Mouse (Mus musculus): ENCODE data around the gene Vmn1r239-ps.
"Not testable (repeated sequence)": the region's sequence is repeated elsewhere in the genome, so short reads cannot be mapped to it uniquely, and the experiment has no call there.

Vmn1r239-ps gene

DNA sequence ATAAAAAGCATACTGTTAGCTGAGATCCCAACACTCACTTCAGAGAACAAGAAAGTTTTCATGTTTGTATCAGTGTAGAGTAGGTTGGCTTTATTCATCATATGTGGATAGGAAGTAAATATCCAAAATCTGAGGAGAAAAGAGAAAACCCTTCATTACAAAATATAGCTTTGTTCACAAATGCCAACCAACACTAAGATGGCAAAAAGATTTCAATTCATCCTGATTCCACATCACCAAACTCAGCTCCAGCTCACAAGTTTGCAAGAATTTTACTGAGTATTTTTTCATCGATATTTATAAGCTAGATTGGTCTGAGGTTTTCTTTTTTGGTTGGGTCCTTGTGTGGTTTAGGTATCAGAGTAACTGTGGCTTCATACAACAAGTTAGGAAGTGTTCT is at the start of gene Vmn1r239-ps:
Vmn1r239-ps (minus strand) TSS at position 101 of the 400 bp plus-strand sequence.
- DNase-seq, result not testable (repeated sequence)

GRCm38 (mm10) chrX:147489551-147489950 is 36.0 kb upstream of the Vmn1r239-ps start:
- no peak for DNase-seq

DNA sequence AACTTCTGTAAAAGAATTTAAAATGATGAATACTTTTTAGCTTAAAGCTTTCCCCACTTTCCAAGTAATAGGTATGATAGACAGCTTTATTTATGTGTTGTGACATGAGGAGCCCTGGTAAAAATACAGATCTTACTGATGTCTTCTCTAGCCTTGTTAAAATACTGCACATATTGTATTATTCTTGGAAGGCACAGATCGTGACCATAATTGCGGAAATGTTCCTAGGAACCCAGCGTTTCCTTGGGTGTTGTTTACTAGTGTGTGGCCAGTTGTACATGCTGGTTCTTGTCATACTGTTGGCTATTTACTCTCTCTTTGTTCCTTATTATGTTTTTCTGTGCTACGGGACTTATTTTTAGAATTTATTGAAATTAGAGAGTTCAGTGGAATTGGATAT is 10.1 kb downstream of the Vmn1r239-ps start:
- no peak for DNase-seq

- no peak for DNase-seq
These were observed 18.1 kb downstream of the Vmn1r239-ps start for GRCm38 (mm10) chrX:147435400-147435799.

GRCm38 (mm10) chrX:147429753-147430152 is 23.8 kb downstream of the Vmn1r239-ps start:
- no peak for DNase-seq

DNA sequence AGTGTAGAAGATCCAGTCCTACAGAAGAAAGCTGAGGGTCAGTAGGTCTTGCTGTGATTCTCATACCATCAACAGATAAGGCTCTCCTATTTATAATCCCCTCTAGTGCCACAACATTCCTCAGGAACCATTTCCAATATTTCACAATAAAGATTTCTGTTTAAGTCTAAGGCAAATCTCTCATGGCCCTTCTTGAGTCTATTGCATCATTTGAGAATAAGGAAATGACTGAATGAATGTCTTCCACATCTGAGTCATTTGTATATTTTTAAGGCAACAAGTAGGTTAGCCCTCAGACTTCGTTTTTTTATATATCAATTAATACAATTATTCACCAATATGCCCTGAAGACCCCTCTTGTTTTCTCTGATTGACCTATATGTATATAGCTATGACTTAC is 24.4 kb downstream of the Vmn1r239-ps start, which contains the start of gene Il13ra2:
Il13ra2 (minus strand) TSS at position 64 of the 400 bp plus-strand sequence.
- no peak for DNase-seq

All from cerebellum, adult 9-10 months (tissue).